8 mouse cellular contexts compared by ENCODE assay signal in genomic region chr6:119396309-119396634, GRCm38 (mm10). TPM values are rescaled to one million over a fixed set of nuclear protein-coding genes. Genes with fewer than 3 reads are reported as not detected.
DNase-seq lines count a peak whose midpoint lies in the region; ATAC-seq and TF ChIP-seq lines count a peak whose summit lies in the region.

No protein-coding gene starts in this region.

- TF ChIP-seq POLR2A in cerebellum, adult 2 months (IDR thresholded peaks at IDR 0.05; ENCODE audit: borderline replicate concordance, insufficient read depth, low read length): no peak

- 21% methylated on average over 5 of the region's 5 CpGs for WGBS in large intestine, adult 2 months
- WGBS in cerebellum, adult 2 months: 44% methylated on average over 5 of the region's 5 CpGs

- H3K27me3 ChIP-seq in cerebellum, adult 2 months (ENCODE audit: control insufficient read depth, insufficient read depth, low read length): no peaks in the 10 kb centered on the region

- no peaks in the 10 kb centered on the region for H3K4me1 ChIP-seq in cerebellum, adult 2 months (ENCODE audit: control insufficient read depth, insufficient read depth, low read length)

- TF ChIP-seq CTCF in cerebellum, adult 2 months (IDR thresholded peaks at IDR 0.05; ENCODE audit: borderline replicate concordance, insufficient read depth, low read depth, low read length): no peak

- H3K4me3 ChIP-seq in cerebellum, adult 2 months (replicated peaks; ENCODE audit: insufficient read depth, low read depth, low read length): no peak overlapping the region

- no peak overlapping the region for H3K27ac ChIP-seq in cerebellum, adult 2 months (ENCODE audit: insufficient read depth, low read length)

- DNase-seq in B cell, adult 2 months: peak; percentile 51 to 59
- peak; percentile 30 for DNase-seq in ZHBTc4 (ENCODE audit: low read depth, low spot score)
- peak; percentile 88 for DNase-seq in large intestine, adult 2 months (ENCODE audit: low read depth, low spot score)
- peak; percentile 69 for DNase-seq in thymus, postnatal 4 days
- DNase-seq in cerebellum, adult 2 months: no peak
- no peak for DNase-seq in neural tube, embryonic 10.5 days (ENCODE audit: extremely low spot score, low spot score)

- ATAC-seq in granulocyte monocyte progenitor cell, adult 5-6 weeks (replicated peaks; ENCODE audit: poor library complexity, severe bottlenecking): peak; percentile 94
- ATAC-seq in monocyte, adult 5-6 weeks (replicated peaks; ENCODE audit: insufficient number of reproducible peaks, low FRiP score, low TSS enrichment, poor library complexity, severe bottlenecking): peak; percentile 99

RNA-seq across cellular contexts. Expression of gene Adipor2, which starts 21.2 kb away (rescaled TPM):
- total RNA-seq in granulocyte monocyte progenitor cell, adult 5-6 weeks (2014; fragmentation: Nextera tagmentation): 58.4 and 62.3 TPM in 2 replicates
- total RNA-seq in granulocyte monocyte progenitor cell, adult 5-6 weeks (2017): 75.4 and 85.1 TPM in 2 replicates
- 75.8 and 127 TPM in 2 replicates for polyA plus RNA-seq in large intestine, adult 2 months (2012; rRNA removed)
- total RNA-seq in monocyte, adult 5-6 weeks (2017): 117 to 140 TPM (median 127 TPM) in 3 replicates
- 52.4 and 54.0 TPM in 2 replicates for polyA plus RNA-seq in cerebellum, adult 2 months (2012; rRNA removed)

Comparison
In these comparisons a context has a peak if more than half of its experiments do, and no peak if none do; other contexts are left out.
1. DNase-seq: peak in B cell, adult 2 months (2 of 2), ZHBTc4 (single experiment), large intestine, adult 2 months (single experiment) and thymus, postnatal 4 days (single experiment); none in cerebellum, adult 2 months (0 of 2) and neural tube, embryonic 10.5 days (single experiment).